Mouse (Mus musculus): ENCODE measurements around the gene Hist2h2ab. TPM values are rescaled to one million over a fixed set of nuclear protein-coding genes. Genes with fewer than 3 reads are reported as not detected.

The Hist2h2ab gene
- polyA plus RNA-seq, 1 experiment from 2014 or later: not detected

- H3K9ac ChIP-seq: no peak overlapping the region
- H3K9me3 ChIP-seq (replicated peaks): no peaks in the 10 kb centered on the region
- 84% methylated on average over 5 of the region's 5 CpGs for WGBS
- no peaks in the 10 kb centered on the region for H3K27me3 ChIP-seq
- no peak overlapping the region for H3K4me2 ChIP-seq (replicated peaks)
- H3K27ac ChIP-seq: no peak overlapping the region
- H3K4me3 ChIP-seq: no peak overlapping the region
- no peaks in the 10 kb centered on the region for H3K4me1 ChIP-seq
- H3K36me3 ChIP-seq: no peaks in the 10 kb centered on the region
- no peak for ATAC-seq (ENCODE audit: low FRiP score)
Measured at GRCm38 (mm10) chr3:96255926-96256593, 36.4 kb downstream of the Hist2h2ab start.

- H3K27ac ChIP-seq: no peak overlapping the region
- H3K9me3 ChIP-seq (replicated peaks): no peaks in the 10 kb centered on the region
- no peak overlapping the region for H3K4me3 ChIP-seq
- WGBS: 79% methylated on average over 3 of the region's 3 CpGs
- no peak overlapping the region for H3K4me2 ChIP-seq (replicated peaks)
- no peaks in the 10 kb centered on the region for H3K27me3 ChIP-seq
- H3K9ac ChIP-seq: no peak overlapping the region
- no peaks in the 10 kb centered on the region for H3K36me3 ChIP-seq
- peaks cover 6% of the 10 kb centered on the region for H3K4me1 ChIP-seq
- ATAC-seq (ENCODE audit: low FRiP score): no peak
Measured at GRCm38 (mm10) chr3:96257190-96257589, 37.5 kb downstream of the Hist2h2ab start.

GRCm38 (mm10) chr3:96260220-96260619, 40.6 kb downstream of the Hist2h2ab start:
- Histone ChIP-seq H3K4me2 (replicated peaks) (no peak overlapping the region), H3K27me3 (no peaks in the 10 kb centered on the region), H3K9ac (no peak overlapping the region), H3K4me3 (no peak overlapping the region), H3K36me3 (no peaks in the 10 kb centered on the region), H3K27ac (no peak overlapping the region), H3K9me3 (replicated peaks) (no peaks in the 10 kb centered on the region), H3K4me1 (peaks cover 22% of the 10 kb centered on the region)
- WGBS: 92% methylated on average over 5 of the region's 5 CpGs
- no peak for ATAC-seq (ENCODE audit: low FRiP score)

DNA sequence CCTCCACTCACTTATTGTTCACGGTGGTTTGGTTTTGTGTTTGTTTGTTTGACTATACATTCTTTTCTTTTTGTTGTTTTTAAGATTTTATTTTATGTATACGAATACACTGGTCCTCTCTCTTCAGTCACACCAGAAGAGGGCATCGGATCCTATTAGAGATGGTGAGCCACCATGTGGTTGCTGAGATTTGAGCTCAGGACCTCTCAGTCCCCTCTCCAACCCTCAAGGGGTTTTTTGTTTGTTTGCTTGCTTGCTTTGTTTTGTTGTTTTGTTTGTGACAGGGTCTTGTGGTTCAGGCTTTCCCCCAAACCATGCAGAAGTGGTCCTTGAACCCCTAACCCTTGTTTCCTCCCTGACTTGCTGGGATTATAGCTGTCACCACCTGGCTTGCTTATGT, 42.0 kb downstream of the Hist2h2ab start:
- H3K27ac ChIP-seq: peak overlapping the region; percentile 98
- no peaks in the 10 kb centered on the region for H3K36me3 ChIP-seq
- H3K4me1 ChIP-seq: peaks cover 22% of the 10 kb centered on the region
- ATAC-seq (ENCODE audit: low FRiP score): no peak
- peak overlapping the region; percentile 82; the same call in 1 of the 2 replicates for H3K9ac ChIP-seq
- WGBS: 56% methylated on average over 3 of the region's 3 CpGs
- no peaks in the 10 kb centered on the region for H3K27me3 ChIP-seq
- H3K4me2 ChIP-seq (replicated peaks): peak overlapping the region; percentile 85
- H3K9me3 ChIP-seq (replicated peaks): no peaks in the 10 kb centered on the region
- H3K4me3 ChIP-seq: peak overlapping the region; percentile 59

- peak overlapping the region; percentile 98 for H3K27ac ChIP-seq
- under 1% methylated on average over 19 of the region's 19 CpGs for WGBS
- peak; percentile 76 for ATAC-seq (ENCODE audit: low FRiP score)
- H3K27me3 ChIP-seq: no peaks in the 10 kb centered on the region
- peak overlapping the region; percentile 82 for H3K9ac ChIP-seq
- H3K9me3 ChIP-seq (replicated peaks): no peaks in the 10 kb centered on the region
- H3K4me3 ChIP-seq: peak overlapping the region; percentile 59
- H3K4me1 ChIP-seq: peaks cover 22% of the 10 kb centered on the region
- H3K4me2 ChIP-seq (replicated peaks): peak overlapping the region; percentile 85
- no peaks in the 10 kb centered on the region for H3K36me3 ChIP-seq
Measured at GRCm38 (mm10) chr3:96262216-96262875, 42.7 kb downstream of the Hist2h2ab start.

DNA sequence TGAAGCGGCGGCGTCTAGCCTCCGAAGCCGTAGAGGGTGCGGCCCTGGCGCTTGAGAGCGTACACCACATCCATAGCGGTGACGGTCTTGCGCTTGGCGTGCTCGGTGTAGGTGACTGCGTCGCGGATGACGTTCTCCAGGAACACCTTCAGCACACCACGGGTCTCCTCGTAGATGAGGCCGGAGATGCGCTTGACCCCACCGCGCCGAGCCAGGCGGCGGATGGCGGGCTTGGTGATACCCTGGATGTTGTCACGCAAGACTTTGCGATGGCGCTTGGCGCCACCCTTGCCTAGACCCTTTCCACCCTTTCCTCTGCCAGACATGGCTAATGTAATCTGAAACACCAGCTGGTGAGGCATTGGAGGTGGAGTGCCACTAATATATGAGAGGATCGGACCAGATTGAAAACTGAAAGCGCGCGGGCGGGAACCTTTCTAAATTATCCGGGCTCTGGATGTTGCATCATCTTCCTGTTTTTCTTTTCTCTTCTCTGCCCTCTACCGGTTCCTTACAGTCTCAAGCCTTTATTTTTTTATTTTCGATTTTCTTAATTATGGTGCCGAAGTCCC, 43.4 kb downstream of the Hist2h2ab start, which contains the start of gene Hist2h4:
TSS of gene Hist2h4 (minus strand) at position 333 of the 572 bp plus-strand sequence.
- H3K4me2 ChIP-seq (replicated peaks): peak within 1 kb of the TSS; percentile 85
- peaks cover 25% of the 10 kb centered on the region for H3K4me1 ChIP-seq
- peak; percentile 87 for ATAC-seq (ENCODE audit: low FRiP score)
- no peaks in the 10 kb centered on the region for H3K36me3 ChIP-seq
- peak within 1 kb of the TSS; percentile 98 for H3K27ac ChIP-seq
- no peaks in the 10 kb centered on the region for H3K27me3 ChIP-seq
- H3K9ac ChIP-seq: peak within 1 kb of the TSS; percentile 82
- under 1% methylated on average over 40 of the region's 40 CpGs for WGBS
- H3K9me3 ChIP-seq (replicated peaks): no peaks in the 10 kb centered on the region
- H3K4me3 ChIP-seq: peak within 1 kb of the TSS; percentile 59

- peak overlapping the region; percentile 85 for H3K4me2 ChIP-seq (replicated peaks)
- peak overlapping the region; percentile 59 for H3K4me3 ChIP-seq
- peak; percentile 42 for ATAC-seq (ENCODE audit: low FRiP score)
- peaks cover 26% of the 10 kb centered on the region for H3K4me1 ChIP-seq
- H3K27ac ChIP-seq: peak overlapping the region; percentile 98
- peak overlapping the region; percentile 50 for H3K9ac ChIP-seq
- no peaks in the 10 kb centered on the region for H3K36me3 ChIP-seq
- H3K27me3 ChIP-seq: no peaks in the 10 kb centered on the region
- no peaks in the 10 kb centered on the region for H3K9me3 ChIP-seq (replicated peaks)
- WGBS: 5% methylated on average over 27 of the region's 27 CpGs
Measured at GRCm38 (mm10) chr3:96263558-96264403, 44.1 kb downstream of the Hist2h2ab start.

DNA sequence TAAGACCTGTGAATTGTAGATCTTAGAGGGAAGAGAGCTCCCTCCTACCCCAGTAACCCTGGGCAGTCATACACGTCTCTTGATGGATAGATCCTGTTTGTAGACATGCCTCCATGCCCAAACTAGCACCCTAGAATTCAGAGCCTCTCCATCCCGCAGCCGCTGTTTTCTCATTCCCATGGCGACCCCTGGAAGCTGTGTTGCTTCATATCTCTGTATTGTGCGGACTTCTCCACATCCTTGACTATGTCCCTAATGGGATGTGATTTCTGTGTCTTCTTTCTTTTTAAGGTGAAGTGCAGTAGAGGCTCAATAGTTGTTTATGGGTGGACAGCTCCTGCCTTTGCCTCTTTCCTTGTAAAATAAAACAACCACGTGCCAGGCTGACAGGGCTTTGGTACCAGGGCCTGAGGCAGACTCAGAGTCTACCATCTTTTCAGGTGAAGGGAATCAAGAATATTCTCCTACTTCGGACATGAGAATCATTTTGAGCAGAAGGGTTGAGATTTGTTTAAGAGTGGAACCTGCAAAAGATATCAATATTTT, 44.8 kb downstream of the Hist2h2ab start:
- H3K27ac ChIP-seq: peak overlapping the region; percentile 98

DNA sequence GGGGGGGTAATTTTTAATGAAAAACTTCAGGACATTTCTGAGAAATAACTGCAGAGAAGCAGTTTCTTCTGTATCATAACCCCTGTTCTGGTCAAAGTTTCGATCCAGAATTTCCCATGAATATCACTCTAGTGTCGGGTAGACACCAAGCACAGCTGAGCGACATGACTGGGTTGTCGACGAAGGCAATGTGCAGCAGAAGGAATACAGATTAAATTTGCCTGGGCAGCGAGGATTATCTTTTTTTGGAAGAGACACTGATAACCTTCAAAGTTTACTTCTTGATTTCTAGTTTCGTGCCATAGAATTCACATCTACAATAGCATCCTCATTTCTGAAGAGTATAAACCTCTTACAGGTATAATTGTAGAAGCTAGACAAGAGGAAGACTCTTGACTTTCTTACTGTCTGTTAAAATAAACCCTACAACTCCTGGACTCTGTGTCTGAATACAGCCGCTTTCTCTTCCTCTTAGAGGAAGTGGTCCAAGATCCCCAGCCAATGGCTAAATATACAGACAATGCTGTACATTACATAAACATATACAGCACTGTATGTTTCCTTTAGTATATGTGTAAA, 46.6 kb downstream of the Hist2h2ab start:
- Histone ChIP-seq H3K9me3 (replicated peaks) (no peaks in the 10 kb centered on the region), H3K36me3 (no peaks in the 10 kb centered on the region), H3K4me1 (peaks cover 26% of the 10 kb centered on the region), H3K27me3 (no peaks in the 10 kb centered on the region), H3K4me3 (no peak overlapping the region), H3K4me2 (replicated peaks) (no peak overlapping the region), H3K27ac (no peak overlapping the region), H3K9ac (no peak overlapping the region)
- ATAC-seq (ENCODE audit: low FRiP score): no peak
- 93% methylated on average over 8 of the region's 8 CpGs for whole genome bisulfite sequencing

More for the DNA sequence above, 44.8 kb downstream of the Hist2h2ab start:
- WGBS: 67% methylated on average over 7 of the region's 7 CpGs
- no peaks in the 10 kb centered on the region for H3K27me3 ChIP-seq
- H3K36me3 ChIP-seq: no peaks in the 10 kb centered on the region
- H3K4me1 ChIP-seq: peaks cover 26% of the 10 kb centered on the region
- H3K4me2 ChIP-seq (replicated peaks): peak overlapping the region; percentile 85
- no peak for ATAC-seq (ENCODE audit: low FRiP score)
- peak overlapping the region; percentile 50; the same call in 1 of the 2 replicates for H3K9ac ChIP-seq
- no peaks in the 10 kb centered on the region for H3K9me3 ChIP-seq (replicated peaks)
- H3K4me3 ChIP-seq: peak overlapping the region; percentile 59

DNA sequence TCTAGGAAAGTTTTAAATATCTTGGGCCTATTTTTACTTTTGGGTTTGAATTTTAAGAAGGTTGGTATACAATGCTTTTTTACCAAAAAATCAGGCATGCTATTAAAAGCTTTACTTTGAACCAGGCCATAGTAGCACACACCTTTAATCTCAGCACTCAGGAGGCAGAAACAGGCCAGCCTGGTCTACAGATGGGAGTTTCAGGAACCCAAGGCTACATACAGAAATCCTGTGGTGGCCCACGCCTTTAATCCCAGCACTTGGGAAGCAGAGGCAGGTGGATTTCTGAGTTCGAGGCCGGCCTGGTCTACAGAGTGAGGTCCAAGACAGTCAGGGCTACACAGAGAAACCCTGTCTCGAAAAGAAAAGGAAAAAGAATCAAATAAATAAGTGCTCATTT, 47.9 kb downstream of the Hist2h2ab start:
- no peaks in the 10 kb centered on the region for H3K36me3 ChIP-seq

GRCm38 (mm10) chr3:96268051-96268775, 48.5 kb downstream of the Hist2h2ab start, which contains the start of gene Hist2h3b:
Gene Hist2h3b (plus strand): TSS chr3:96268654.
- H3K9ac ChIP-seq: peak within 1 kb of the TSS; percentile 64
- H3K27me3 ChIP-seq: no peaks in the 10 kb centered on the region
- no peaks in the 10 kb centered on the region for H3K36me3 ChIP-seq
- WGBS: 24% methylated on average over 30 of the region's 30 CpGs
- H3K4me1 ChIP-seq: peaks cover 16% of the 10 kb centered on the region
- H3K4me3 ChIP-seq: peak within 1 kb of the TSS; percentile 49
- peak within 1 kb of the TSS; percentile 96 for H3K27ac ChIP-seq
- no peaks in the 10 kb centered on the region for H3K9me3 ChIP-seq (replicated peaks)
- ATAC-seq (ENCODE audit: low FRiP score): peak; percentile 73
- H3K4me2 ChIP-seq (replicated peaks): peak within 1 kb of the TSS; percentile 81

More for the DNA sequence above, 47.9 kb downstream of the Hist2h2ab start:
- H3K4me1 ChIP-seq: peaks cover 16% of the 10 kb centered on the region
- no peaks in the 10 kb centered on the region for H3K9me3 ChIP-seq (replicated peaks)
- no peak overlapping the region for H3K4me3 ChIP-seq
- ATAC-seq (ENCODE audit: low FRiP score): no peak
- no peak overlapping the region; the same call in 1 of the 2 replicates for H3K4me2 ChIP-seq (replicated peaks)
- H3K27me3 ChIP-seq: no peaks in the 10 kb centered on the region
- H3K27ac ChIP-seq: peak overlapping the region; percentile 86
- WGBS: 77% methylated on average over 4 of the region's 4 CpGs
- H3K9ac ChIP-seq: 0 out of 2 replicates have a peak overlapping the region, but pooled peaks have one; percentile 8

Data from hindbrain, embryonic 12.5 days (tissue).